8 mouse cellular contexts compared by ENCODE assay signal in the genomic region with DNA sequence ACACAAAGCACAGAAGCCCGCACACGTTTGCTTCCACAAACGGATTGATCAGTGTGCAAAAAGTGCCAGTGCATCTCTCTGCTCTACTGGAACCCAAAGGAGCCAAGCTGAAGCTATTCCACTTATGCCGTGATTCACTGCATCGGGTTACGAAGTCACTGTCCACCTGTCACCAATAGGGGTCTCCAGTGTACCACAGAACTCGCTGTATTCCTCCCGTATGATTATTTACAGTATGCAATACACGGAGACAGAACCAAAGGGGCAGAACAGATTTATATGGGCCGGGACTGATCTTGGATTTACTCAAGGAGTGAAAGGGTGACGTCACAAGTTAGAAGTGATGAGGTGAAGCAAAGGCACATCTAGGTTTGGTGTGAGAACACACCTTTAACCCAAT.
DNase-seq lines count a peak whose midpoint lies in the region; ATAC-seq lines count a peak whose summit lies in the region.

No protein-coding gene starts in this region.

- no peak overlapping the region for H3K27ac ChIP-seq in hindbrain, embryonic 12.5 days
- no peak overlapping the region for H3K27ac ChIP-seq in lung, embryonic 16.5 days (ENCODE audit: low read length)

- no peaks in the 10 kb centered on the region for H3K36me3 ChIP-seq in hindbrain, embryonic 12.5 days
- no peaks in the 10 kb centered on the region for H3K36me3 ChIP-seq in lung, embryonic 16.5 days (ENCODE audit: control insufficient read depth, insufficient read depth, low read length)

- H3K4me1 ChIP-seq in hindbrain, embryonic 12.5 days, result 0 out of 2 replicates have a peak, but pooled peaks cover 5% of the 10 kb centered on the region
- no peaks in the 10 kb centered on the region for H3K4me1 ChIP-seq in lung, embryonic 16.5 days (replicated peaks; ENCODE audit: control insufficient read depth, insufficient read depth, low read length)

- no peak overlapping the region; the same call in 1 of the 2 replicates for H3K4me2 ChIP-seq in hindbrain, embryonic 12.5 days (replicated peaks)
- H3K4me2 ChIP-seq in lung, embryonic 16.5 days (ENCODE audit: low read depth, low read length), result no peak overlapping the region

- WGBS in hindbrain, embryonic 12.5 days, result 3% methylated on average over 11 of the region's 11 CpGs
- 3% methylated on average over 11 of the region's 11 CpGs for WGBS in lung, embryonic 16.5 days

- peak; percentile 69 for ATAC-seq in hindbrain, embryonic 12.5 days (ENCODE audit: low FRiP score)
- peak; percentile 74 for ATAC-seq in lung, embryonic 16.5 days (ENCODE audit: low read depth)
- ATAC-seq in activated CD4-positive, CD25-positive, alpha-beta regulatory T cell, adult 4 months, result no peak

- peak; percentile 80 for DNase-seq in ZHBTc4 (ENCODE audit: low read depth, low spot score)
- peak; percentile 88 to 89 for DNase-seq in cerebellum, postnatal 10 days
- DNase-seq in frontal cortex, postnatal 10 days (ENCODE audit: low spot score in 2 of 2), result peak; percentile 33 to 69
- DNase-seq in layer of hippocampus, adult 8-10 months (ENCODE audit: low spot score in 2 of 2), result peak; percentile 34 to 75
- DNase-seq in retina, postnatal 7 days (ENCODE audit: low read depth, low spot score), result peak; percentile 67

- peaks cover 7% of the 10 kb centered on the region; the same call in 1 of the 2 replicates for H3K27me3 ChIP-seq in hindbrain, embryonic 12.5 days
- H3K27me3 ChIP-seq in lung, embryonic 16.5 days (ENCODE audit: control insufficient read depth, insufficient read depth, low read depth, low read length), result peaks cover 2% of the 10 kb centered on the region; the same call in 1 of the 2 replicates

- H3K9me3 ChIP-seq in hindbrain, embryonic 12.5 days (replicated peaks), result no peaks in the 10 kb centered on the region
- no peaks in the 10 kb centered on the region for H3K9me3 ChIP-seq in lung, embryonic 16.5 days (ENCODE audit: control insufficient read depth, low read length)

- no peak overlapping the region for H3K9ac ChIP-seq in hindbrain, embryonic 12.5 days
- H3K9ac ChIP-seq in lung, embryonic 16.5 days (ENCODE audit: low read length), result no peak overlapping the region

- H3K4me3 ChIP-seq in hindbrain, embryonic 12.5 days, result no peak overlapping the region
- H3K4me3 ChIP-seq in lung, embryonic 16.5 days (ENCODE audit: low read length), result no peak overlapping the region
